Mouse (Mus musculus) C2C12 (cell line): Measurements from ENCODE around the gene Pax7.

ENCODE experiments used
- CTCF ChIP-seq: IDR thresholded peaks from one replicate; pipeline ENCODE4 v1.5.1; 2011; ENCODE audit not compliant: control insufficient read depth, insufficient read depth, insufficient read length
- MAX ChIP-seq: IDR thresholded peaks from one replicate; pipeline ENCODE4 v1.6.1; 2011; ENCODE audit warnings: mild to moderate bottlenecking, control low read depth
- USF1 ChIP-seq: IDR thresholded peaks from one replicate; pipeline ENCODE4 v1.6.1; 2011; ENCODE audit warnings: low read depth, mild to moderate bottlenecking, control low read depth, moderate library complexity

DNA sequence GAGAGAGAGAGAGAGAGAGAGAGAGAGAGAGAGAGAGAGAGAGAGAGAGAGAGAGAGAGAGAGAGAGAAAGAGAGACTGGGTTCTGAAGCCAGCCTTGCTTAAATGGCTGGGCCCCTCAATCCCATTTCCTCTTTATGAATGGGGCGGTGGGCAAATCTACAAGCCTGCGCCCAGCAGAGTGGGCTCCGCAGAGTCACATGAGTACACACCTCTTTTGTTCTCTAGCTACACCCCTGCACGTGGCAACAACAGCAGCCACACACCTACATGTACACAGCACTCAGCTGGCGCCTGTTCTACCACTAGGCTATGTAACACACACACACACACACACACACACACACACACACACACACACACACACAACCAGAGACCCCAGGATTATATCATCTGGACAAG lies 21.9 kb downstream of the Pax7 start:
- no peak for TF ChIP-seq USF1
- no peak for TF ChIP-seq MAX
- no peak for TF ChIP-seq CTCF
